Mouse (Mus musculus): ENCODE measurements at regions not wholly inside any gene's neighbourhood (a gene's known extent, or its start where the extent isn't known, plus 50 kb on each side); places are given as distances from the start of the nearest gene placed in this dataset.

DNA sequence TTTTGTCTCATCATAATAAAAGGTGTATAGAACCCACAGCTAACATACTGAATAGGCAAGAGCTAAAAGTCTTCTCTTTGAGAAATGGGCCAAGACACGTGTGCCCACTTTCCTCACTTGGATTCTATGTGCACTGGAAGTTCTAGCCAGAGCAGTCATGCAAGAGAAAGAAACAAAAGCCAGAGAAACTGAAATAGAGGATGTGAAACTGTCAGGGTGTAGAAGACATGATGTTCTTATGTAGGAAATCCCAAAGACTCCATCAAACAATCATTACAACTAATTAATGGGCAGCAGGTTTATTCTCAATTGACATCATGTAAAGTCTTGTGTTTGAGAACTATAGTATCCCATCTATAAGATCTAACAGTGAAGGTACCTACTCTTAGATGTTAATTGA is 294.9 kb downstream of the Hhipl2 start:
- H3K36me3 ChIP-seq (ENCODE audit: control insufficient read depth in 1 of 2, insufficient read depth in 2 of 2, low read length in 2 of 2) = no peaks in the 10 kb centered on the region
- no peaks in the 10 kb centered on the region for H3K9me3 ChIP-seq (replicated peaks; ENCODE audit: insufficient read depth, low read length)
- DNase-seq (ENCODE audit: low read depth, low spot score) = no peak
- H3K4me1 ChIP-seq (ENCODE audit: control insufficient read depth in 1 of 2, insufficient read depth in 2 of 2, low read length in 2 of 2) = no peaks in the 10 kb centered on the region
- TF ChIP-seq CHD2 (IDR thresholded peaks at IDR 0.05; ENCODE audit: low read length) (no peak), JUND (IDR thresholded peaks at IDR 0.05; ENCODE audit: low read depth, low read length) (no peak), GATA1 (IDR thresholded peaks at IDR 0.05; ENCODE audit: low read depth, low read length) (no peak), CHD1 (IDR thresholded peaks at IDR 0.05; ENCODE audit: low read depth, low read length) (no peak)
- H3K9ac ChIP-seq (ENCODE audit: control insufficient read depth, low read depth, low read length, poor library complexity, severe bottlenecking) = no peak overlapping the region
- H3K79me2 ChIP-seq (ENCODE audit: control insufficient read depth, insufficient read depth, low read length, poor library complexity) = no peaks in the 10 kb centered on the region
- no peak overlapping the region for H3K27ac ChIP-seq (ENCODE audit: control insufficient read depth, low read depth, low read length)
- no peak overlapping the region for H3K4me3 ChIP-seq (ENCODE audit: control insufficient read depth in 1 of 2, insufficient read depth in 1 of 2, low read depth in 2 of 2, low read length in 2 of 2)
- H3K27me3 ChIP-seq (ENCODE audit: control insufficient read depth in 1 of 2, insufficient read depth in 2 of 2, low read length in 2 of 2) = no peaks in the 10 kb centered on the region

DNA sequence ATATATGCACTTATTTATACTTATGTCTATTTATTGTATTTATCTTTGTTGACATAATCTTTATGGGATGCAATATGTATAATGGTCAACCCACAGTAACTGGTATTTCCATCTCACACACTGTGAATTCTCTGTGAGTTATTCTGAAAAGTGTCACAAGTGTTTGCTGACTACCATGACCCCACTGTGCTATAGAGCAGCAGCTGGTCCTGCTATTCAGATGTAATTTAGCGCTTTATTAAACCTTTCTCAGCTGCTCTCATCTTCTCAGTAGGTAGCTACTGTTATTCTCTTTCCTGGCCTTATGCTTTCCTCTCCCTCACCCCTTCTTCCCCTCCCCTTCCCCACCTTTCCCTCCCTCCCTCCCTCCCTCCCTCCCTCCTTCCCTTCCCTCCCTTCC is 296.0 kb upstream of the Dusp10 start:
- H3K9ac ChIP-seq (ENCODE audit: control insufficient read depth, low read depth, low read length, poor library complexity, severe bottlenecking) = no peak overlapping the region
- H3K27me3 ChIP-seq (ENCODE audit: control insufficient read depth in 1 of 2, insufficient read depth in 2 of 2, low read length in 2 of 2) = no peaks in the 10 kb centered on the region
- H3K27ac ChIP-seq (ENCODE audit: control insufficient read depth, low read depth, low read length) = no peak overlapping the region
- no peaks in the 10 kb centered on the region for H3K36me3 ChIP-seq (ENCODE audit: control insufficient read depth in 1 of 2, insufficient read depth in 2 of 2, low read length in 2 of 2)
- H3K79me2 ChIP-seq (ENCODE audit: control insufficient read depth, insufficient read depth, low read length, poor library complexity) = no peaks in the 10 kb centered on the region
- no peak for TF ChIP-seq CHD2 (IDR thresholded peaks at IDR 0.05; ENCODE audit: low read length)
- H3K4me1 ChIP-seq (ENCODE audit: control insufficient read depth in 1 of 2, insufficient read depth in 2 of 2, low read length in 2 of 2) = no peaks in the 10 kb centered on the region
- H3K4me3 ChIP-seq (ENCODE audit: control insufficient read depth in 1 of 2, insufficient read depth in 1 of 2, low read depth in 2 of 2, low read length in 2 of 2) = no peak overlapping the region
- H3K9me3 ChIP-seq (replicated peaks; ENCODE audit: insufficient read depth, low read length) = no peaks in the 10 kb centered on the region
- DNase-seq (ENCODE audit: low read depth, low spot score) = no peak

GRCm38 (mm10) chr1:183749126-183749525 is 264.0 kb upstream of the Dusp10 start:
- no peaks in the 10 kb centered on the region for H3K4me1 ChIP-seq (ENCODE audit: control insufficient read depth in 1 of 2, insufficient read depth in 2 of 2, low read length in 2 of 2)
- no peaks in the 10 kb centered on the region for H3K9me3 ChIP-seq (replicated peaks; ENCODE audit: insufficient read depth, low read length)
- no peak overlapping the region for H3K9ac ChIP-seq (ENCODE audit: control insufficient read depth, low read depth, low read length, poor library complexity, severe bottlenecking)
- H3K27ac ChIP-seq (ENCODE audit: control insufficient read depth, low read depth, low read length) = no peak overlapping the region
- H3K4me3 ChIP-seq (ENCODE audit: control insufficient read depth in 1 of 2, insufficient read depth in 1 of 2, low read depth in 2 of 2, low read length in 2 of 2) = no peak overlapping the region
- no peaks in the 10 kb centered on the region for H3K27me3 ChIP-seq (ENCODE audit: control insufficient read depth in 1 of 2, insufficient read depth in 2 of 2, low read length in 2 of 2)
- no peak for TF ChIP-seq HCFC1 (IDR thresholded peaks at IDR 0.05; ENCODE audit: low read depth, low read length)
- TF ChIP-seq MXI1 (IDR thresholded peaks at IDR 0.05; ENCODE audit: low read depth, low read length) = no peak
- TF ChIP-seq E2F4 (IDR thresholded peaks at IDR 0.05; ENCODE audit: borderline replicate concordance, low read depth, low read length) = no peak
- TF ChIP-seq CTCF (IDR thresholded peaks at IDR 0.05 in 2 of 3, conservative IDR thresholded peaks at IDR 0.05 in 1 of 3; ENCODE audit: control insufficient read depth in 1 of 3, insufficient read depth in 1 of 3, low read depth in 2 of 3, low read length in 3 of 3, poor library complexity in 1 of 3, severe bottlenecking in 1 of 3) = no peak
- no peak for TF ChIP-seq ZMIZ1 (IDR thresholded peaks at IDR 0.05; ENCODE audit: low read depth, low read length)
- no peak for TF ChIP-seq MYB (IDR thresholded peaks at IDR 0.05; ENCODE audit: low read depth, low read length)
- no peak for TF ChIP-seq JUND (IDR thresholded peaks at IDR 0.05; ENCODE audit: low read depth, low read length)
- no peak for TF ChIP-seq SMC3 (IDR thresholded peaks at IDR 0.05; ENCODE audit: low read depth, low read length)
- TF ChIP-seq KAT2A (conservative IDR thresholded peaks at IDR 0.05; ENCODE audit: low read depth, low read length) = no peak
- no peak for TF ChIP-seq RCOR1 (IDR thresholded peaks at IDR 0.05; ENCODE audit: low read depth, low read length)
- TF ChIP-seq GATA1 (IDR thresholded peaks at IDR 0.05; ENCODE audit: low read depth, low read length) = no peak
- TF ChIP-seq GABPA (IDR thresholded peaks at IDR 0.05; ENCODE audit: low read depth, low read length) = no peak
- TF ChIP-seq MAFK (IDR thresholded peaks at IDR 0.05; ENCODE audit: borderline replicate concordance, low read depth, low read length) = no peak
- TF ChIP-seq BHLHE40 (IDR thresholded peaks at IDR 0.05; ENCODE audit: borderline replicate concordance, low read depth, low read length) = no peak
- no peak for TF ChIP-seq USF2 (IDR thresholded peaks at IDR 0.05; ENCODE audit: borderline replicate concordance in 1 of 2, insufficient read depth in 1 of 2, low read depth in 1 of 2, low read length in 2 of 2)
- TF ChIP-seq ZKSCAN1 (IDR thresholded peaks at IDR 0.05; ENCODE audit: low read depth, low read length) = no peak
- TF ChIP-seq MAZ (IDR thresholded peaks at IDR 0.05; ENCODE audit: low read depth, low read length) = no peak
- TF ChIP-seq NELFE (IDR thresholded peaks at IDR 0.05; ENCODE audit: low read depth, low read length) = no peak
- TF ChIP-seq TCF12 (IDR thresholded peaks at IDR 0.05; ENCODE audit: low read depth, low read length) = no peak
- H3K36me3 ChIP-seq (ENCODE audit: control insufficient read depth in 1 of 2, insufficient read depth in 2 of 2, low read length in 2 of 2) = no peaks in the 10 kb centered on the region
- DNase-seq (ENCODE audit: low read depth, low spot score) = no peak
- no peaks in the 10 kb centered on the region for H3K79me2 ChIP-seq (ENCODE audit: control insufficient read depth, insufficient read depth, low read length, poor library complexity)

All from MEL (cell line).